Mouse (Mus musculus) monocyte, adult 5-6 weeks (primary cell): ENCODE measurements around the gene Rarres2. TPM values are rescaled to one million over a fixed set of nuclear protein-coding genes. Genes with fewer than 3 reads are reported as not detected.

Experiments used
- ATAC-seq: fragments of 153-309, 156-312 bp; replicated peaks from 2 replicates; pipeline ENCODE4 v1.8.0; 2017; ENCODE audit warnings: mild to moderate bottlenecking; ENCODE audit not compliant: low TSS enrichment, insufficient number of reproducible peaks, severe bottlenecking, poor library complexity, low FRiP score
- total RNA-seq: library from RNA; stranded (forward); fragments of 200-1000, 200-491, 200-594 nt; gene quantifications from 3 replicates; pipeline ENCODE4 v1.2.3, GENCODE M21; 2017

Gene Rarres2
- not detected in 3 replicates for total RNA-seq

GRCm38 (mm10) chr6:48572572-48573061 is at the start of gene Rarres2:
Rarres2 (minus strand) TSS chr6:48572789.
- ATAC-seq: no peak

- no peak for ATAC-seq
These were observed 47.4 kb upstream of the Rarres2 start for GRCm38 (mm10) chr6:48620031-48620430.

GRCm38 (mm10) chr6:48614756-48615155 is 42.2 kb upstream of the Rarres2 start:
- ATAC-seq: no peak

- ATAC-seq: no peak
These were observed 40.9 kb upstream of the Rarres2 start for GRCm38 (mm10) chr6:48613464-48613863.

GRCm38 (mm10) chr6:48610657-48611056 is 38.1 kb upstream of the Rarres2 start:
- ATAC-seq: no peak

- ATAC-seq: no peak
These were observed 36.9 kb upstream of the Rarres2 start for GRCm38 (mm10) chr6:48609512-48609911.

GRCm38 (mm10) chr6:48608124-48608523 is 35.5 kb upstream of the Rarres2 start:
- no peak for ATAC-seq

GRCm38 (mm10) chr6:48602080-48602741 is 29.6 kb upstream of the Rarres2 start:
- ATAC-seq: peak; percentile 24

GRCm38 (mm10) chr6:48601271-48602079 is 28.9 kb upstream of the Rarres2 start, which contains the start of gene Zfp775:
Zfp775 (plus strand) TSS chr6:48602063.
- ATAC-seq: peak; percentile 99

GRCm38 (mm10) chr6:48600594-48600993 is 28.0 kb upstream of the Rarres2 start:
- ATAC-seq: no peak

GRCm38 (mm10) chr6:48597233-48597625 is 24.6 kb upstream of the Rarres2 start:
- ATAC-seq: no peak

- ATAC-seq: no peak
These were observed 24.1 kb upstream of the Rarres2 start for GRCm38 (mm10) chr6:48596545-48597232.

- ATAC-seq: no peak
These were observed 22.7 kb upstream of the Rarres2 start for GRCm38 (mm10) chr6:48595278-48595677.

- ATAC-seq: 0 out of 2 replicates have a peak, but pooled peaks have one; percentile 20
These were observed 21.6 kb upstream of the Rarres2 start for GRCm38 (mm10) chr6:48594043-48594738.

- peak; percentile 47 for ATAC-seq
These were observed 20.8 kb upstream of the Rarres2 start, which contains the start of the genes Repin1 and Gm44965 for GRCm38 (mm10) chr6:48593158-48594042. Repin1 (plus strand) TSS chr6:48593883. Gm44965 (plus strand) TSS chr6:48593941.

- no peak for ATAC-seq
These were observed 19.3 kb upstream of the Rarres2 start for GRCm38 (mm10) chr6:48591871-48592270.

- ATAC-seq: no peak
These were observed 18.7 kb upstream of the Rarres2 start for GRCm38 (mm10) chr6:48591221-48591845.
